Mouse (Mus musculus): ENCODE measurements around the gene Ddc.

GRCm38 (mm10) chr11:11944814-11945213 is 46.9 kb upstream of the Ddc start:
- TF ChIP-seq CTCF (IDR thresholded peaks at IDR 0.05; ENCODE audit: insufficient read depth, low read depth, low read length) = no peak
- TF ChIP-seq POLR2A (IDR thresholded peaks at IDR 0.05; ENCODE audit: insufficient read depth, low read depth, low read length) = no peak
